Mouse (Mus musculus): ENCODE measurements around the gene Chmp5. TPM values are rescaled to one million over a fixed set of nuclear protein-coding genes. Genes with fewer than 3 reads are reported as not detected.

The Chmp5 gene
- 114 and 121 TPM in 2 replicates for polyA plus RNA-seq (2015; fragmentation: Nextera tagmentation; extraction: Ambion mirVana)

DNA sequence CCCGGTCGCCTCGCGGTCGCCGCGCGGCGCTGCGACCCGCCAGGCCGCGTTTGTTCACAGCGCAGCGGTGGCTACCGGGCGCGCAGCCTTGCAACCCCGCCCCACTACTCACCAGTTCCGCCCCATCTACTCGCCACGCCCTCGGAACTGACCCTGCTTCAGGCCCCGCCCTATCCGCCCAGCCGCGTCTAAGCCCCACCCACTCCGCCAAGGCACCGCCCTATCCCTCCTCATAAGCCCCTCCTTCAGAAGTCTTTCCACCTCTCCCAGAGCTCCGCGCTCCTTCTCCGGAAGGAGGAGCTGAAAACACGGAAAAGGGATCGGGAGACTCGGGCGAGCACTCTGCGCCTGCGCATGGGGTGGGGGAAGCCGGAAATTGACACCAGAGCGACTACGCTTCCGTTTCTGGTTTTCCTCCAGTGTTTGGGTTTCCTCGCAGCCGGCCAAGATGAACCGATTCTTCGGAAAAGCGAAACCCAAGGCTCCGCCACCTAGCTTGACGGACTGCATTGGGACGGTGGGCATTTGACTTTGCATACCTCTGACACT is at the start of gene Chmp5, which contains the start of gene Bag1:
Chmp5 (plus strand) TSS at position 248 of the 549 bp plus-strand sequence.
Bag1 (minus strand) TSS at position 135 of the 549 bp plus-strand sequence.
- no peaks in the 10 kb centered on the region for H3K27me3 ChIP-seq
- H3K9ac ChIP-seq: peak within 1 kb of the TSS; percentile 97
- ATAC-seq (replicated peaks; ENCODE audit: low FRiP score): peak; percentile 98
- H3K4me1 ChIP-seq: peaks cover 21% of the 10 kb centered on the region
- H3K9me3 ChIP-seq (replicated peaks): no peaks in the 10 kb centered on the region
- peak within 1 kb of the TSS; percentile 96 for H3K4me3 ChIP-seq (replicated peaks)
- WGBS: under 1% methylated on average over 50 of the region's 50 CpGs
- H3K36me3 ChIP-seq: peaks cover 57% of the 10 kb centered on the region
- H3K4me2 ChIP-seq: peak within 1 kb of the TSS; percentile 85
- H3K27ac ChIP-seq: peak within 1 kb of the TSS; percentile 92

DNA sequence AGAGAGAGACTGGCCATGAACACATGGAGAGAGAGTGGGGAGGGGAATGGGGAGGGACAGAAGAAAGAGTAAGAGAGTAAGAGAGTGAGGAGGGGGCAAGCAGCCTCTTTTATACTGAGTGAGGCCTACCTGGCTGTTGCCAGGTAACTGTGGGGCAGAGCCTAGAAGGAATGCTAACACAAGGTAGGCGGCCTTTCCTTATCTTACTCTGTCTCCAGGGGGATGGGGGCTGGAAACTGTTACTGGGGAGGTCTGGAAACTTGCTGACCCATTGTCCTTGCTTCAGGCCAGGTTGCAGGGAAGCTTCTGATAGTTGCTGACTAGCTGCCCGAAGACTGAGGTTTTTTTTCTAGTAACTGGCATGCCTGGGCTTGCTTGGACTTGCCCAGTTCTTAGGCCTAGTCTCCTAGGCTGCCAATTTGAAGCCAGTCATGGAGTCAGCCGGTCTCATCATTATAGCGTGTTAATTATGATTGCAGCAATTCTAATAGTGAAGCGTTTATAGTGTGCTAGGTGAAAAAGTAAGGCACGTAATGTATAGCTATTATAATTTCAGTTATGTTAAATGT is 49.6 kb upstream of the Chmp5 start:
- no peak overlapping the region for H3K27ac ChIP-seq
- no peak for ATAC-seq (replicated peaks; ENCODE audit: low FRiP score)

DNA sequence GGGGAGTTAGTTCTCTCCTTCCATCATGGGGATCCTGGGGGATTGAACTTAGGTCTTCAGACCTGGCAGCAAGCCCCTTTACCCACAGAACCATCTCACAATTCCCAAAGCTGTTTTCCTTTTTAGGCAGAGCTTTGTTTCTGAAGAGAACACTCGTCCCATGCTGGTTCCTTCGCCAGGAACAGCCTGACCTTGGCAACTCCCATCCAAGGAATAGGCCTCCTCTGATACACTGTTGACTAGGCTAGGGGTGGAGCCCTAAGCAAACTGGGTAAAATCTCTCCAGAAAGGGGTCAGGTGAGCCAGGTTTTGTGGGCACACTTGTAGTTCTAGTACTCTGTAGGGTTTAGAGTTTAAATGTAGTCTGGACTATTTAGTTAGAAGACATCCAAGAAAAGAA is 48.9 kb upstream of the Chmp5 start:
- Histone ChIP-seq H3K36me3 (no peaks in the 10 kb centered on the region), H3K4me3 (replicated peaks) (no peak overlapping the region), H3K9ac (no peak overlapping the region), H3K4me2 (no peak overlapping the region), H3K27ac (no peak overlapping the region), H3K4me1 (0 out of 2 replicates have a peak, but pooled peaks cover 5% of the 10 kb centered on the region), H3K27me3 (no peaks in the 10 kb centered on the region), H3K9me3 (replicated peaks) (no peaks in the 10 kb centered on the region)
- WGBS: 68% methylated on average over 2 of the region's 2 CpGs
- no peak for ATAC-seq (replicated peaks; ENCODE audit: low FRiP score)

More for the DNA sequence above, 49.6 kb upstream of the Chmp5 start:
- 81% methylated on average over 6 of the region's 6 CpGs for WGBS
- Histone ChIP-seq H3K36me3 (no peaks in the 10 kb centered on the region), H3K4me3 (replicated peaks) (no peak overlapping the region), H3K9ac (no peak overlapping the region), H3K27me3 (no peaks in the 10 kb centered on the region), H3K9me3 (replicated peaks) (no peaks in the 10 kb centered on the region), H3K4me2 (no peak overlapping the region), H3K4me1 (0 out of 2 replicates have a peak, but pooled peaks cover 5% of the 10 kb centered on the region)

DNA sequence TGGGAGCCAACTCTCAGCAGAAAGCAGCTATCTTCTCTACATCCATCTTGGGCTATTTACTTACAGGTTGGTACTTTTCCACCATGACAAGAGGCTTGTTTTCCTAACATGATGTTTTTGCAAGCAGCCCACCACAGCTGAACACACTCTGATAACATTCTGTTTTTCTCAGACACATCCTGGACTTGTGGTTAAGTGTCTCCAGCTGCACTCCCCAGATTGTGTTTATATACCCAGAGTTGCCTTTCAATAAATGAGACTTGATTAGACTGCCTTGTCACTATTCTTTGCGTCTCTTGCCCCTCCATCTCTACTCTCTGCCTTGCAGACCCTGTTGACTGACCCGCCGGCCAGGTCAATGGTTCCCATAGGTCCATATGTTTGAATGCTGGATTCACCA is 48.1 kb upstream of the Chmp5 start:
- H3K4me3 ChIP-seq (replicated peaks): no peak overlapping the region
- no peak overlapping the region for H3K9ac ChIP-seq
- H3K36me3 ChIP-seq: no peaks in the 10 kb centered on the region
- no peaks in the 10 kb centered on the region for H3K27me3 ChIP-seq
- H3K4me1 ChIP-seq: 0 out of 2 replicates have a peak, but pooled peaks cover 5% of the 10 kb centered on the region
- no peak overlapping the region for H3K4me2 ChIP-seq
- WGBS: 88% methylated on average over 3 of the region's 3 CpGs
- no peak overlapping the region for H3K27ac ChIP-seq
- ATAC-seq (replicated peaks; ENCODE audit: low FRiP score): no peak
- no peaks in the 10 kb centered on the region for H3K9me3 ChIP-seq (replicated peaks)

DNA sequence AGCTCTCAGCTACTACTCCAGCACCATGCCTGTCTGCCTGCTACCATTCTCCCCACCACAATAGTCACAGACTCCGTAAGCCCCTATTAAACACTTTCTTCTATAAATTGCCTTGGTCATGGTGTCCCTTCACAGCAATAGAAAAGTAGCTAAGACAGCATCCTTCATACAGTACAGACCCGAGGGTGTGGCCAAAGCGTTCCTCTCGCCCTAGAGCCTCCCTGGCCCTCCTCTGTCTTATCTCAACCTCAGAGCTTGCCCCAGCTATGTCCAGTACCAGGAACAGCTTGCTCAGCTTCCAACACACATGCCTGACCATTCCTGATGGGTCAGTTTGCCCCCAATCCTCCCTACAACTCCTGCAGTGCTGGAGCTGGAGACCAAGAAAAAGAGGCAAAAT is 47.6 kb upstream of the Chmp5 start:
- no peak for ATAC-seq (replicated peaks; ENCODE audit: low FRiP score)
- Histone ChIP-seq H3K27me3 (no peaks in the 10 kb centered on the region), H3K4me1 (0 out of 2 replicates have a peak, but pooled peaks cover 5% of the 10 kb centered on the region), H3K36me3 (no peaks in the 10 kb centered on the region), H3K4me3 (replicated peaks) (no peak overlapping the region), H3K27ac (no peak overlapping the region), H3K9ac (no peak overlapping the region), H3K4me2 (no peak overlapping the region), H3K9me3 (replicated peaks) (no peaks in the 10 kb centered on the region)
- WGBS: 91% methylated on average over 4 of the region's 4 CpGs

DNA sequence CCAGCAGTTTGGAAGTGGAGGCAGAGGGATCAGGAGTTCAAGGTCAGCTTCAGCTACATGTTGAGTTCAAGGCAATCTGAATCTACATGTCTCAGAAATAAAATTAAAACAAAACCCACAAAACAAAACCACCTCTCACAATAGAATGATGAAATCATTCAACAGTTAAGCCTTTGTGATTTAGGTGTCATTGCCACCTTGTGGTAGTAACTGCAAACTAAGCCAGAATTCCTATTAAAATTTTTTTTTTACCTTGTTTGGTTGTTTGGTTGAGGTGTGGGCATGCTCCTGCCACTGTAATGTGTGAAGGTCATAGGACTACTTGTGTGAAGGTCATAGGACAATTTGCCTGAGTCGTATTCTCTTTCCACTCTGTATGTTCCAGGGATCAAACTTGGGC is 41.9 kb upstream of the Chmp5 start:
- H3K9ac ChIP-seq: no peak overlapping the region
- no peaks in the 10 kb centered on the region for H3K36me3 ChIP-seq
- no peak overlapping the region for H3K27ac ChIP-seq
- peaks cover 7% of the 10 kb centered on the region for H3K4me1 ChIP-seq
- no peak overlapping the region for H3K4me2 ChIP-seq
- 39% methylated on average over 1 of the region's 1 CpGs for WGBS
- no peaks in the 10 kb centered on the region for H3K27me3 ChIP-seq
- no peak for ATAC-seq (replicated peaks; ENCODE audit: low FRiP score)
- H3K9me3 ChIP-seq (replicated peaks): no peaks in the 10 kb centered on the region
- H3K4me3 ChIP-seq (replicated peaks): no peak overlapping the region

DNA sequence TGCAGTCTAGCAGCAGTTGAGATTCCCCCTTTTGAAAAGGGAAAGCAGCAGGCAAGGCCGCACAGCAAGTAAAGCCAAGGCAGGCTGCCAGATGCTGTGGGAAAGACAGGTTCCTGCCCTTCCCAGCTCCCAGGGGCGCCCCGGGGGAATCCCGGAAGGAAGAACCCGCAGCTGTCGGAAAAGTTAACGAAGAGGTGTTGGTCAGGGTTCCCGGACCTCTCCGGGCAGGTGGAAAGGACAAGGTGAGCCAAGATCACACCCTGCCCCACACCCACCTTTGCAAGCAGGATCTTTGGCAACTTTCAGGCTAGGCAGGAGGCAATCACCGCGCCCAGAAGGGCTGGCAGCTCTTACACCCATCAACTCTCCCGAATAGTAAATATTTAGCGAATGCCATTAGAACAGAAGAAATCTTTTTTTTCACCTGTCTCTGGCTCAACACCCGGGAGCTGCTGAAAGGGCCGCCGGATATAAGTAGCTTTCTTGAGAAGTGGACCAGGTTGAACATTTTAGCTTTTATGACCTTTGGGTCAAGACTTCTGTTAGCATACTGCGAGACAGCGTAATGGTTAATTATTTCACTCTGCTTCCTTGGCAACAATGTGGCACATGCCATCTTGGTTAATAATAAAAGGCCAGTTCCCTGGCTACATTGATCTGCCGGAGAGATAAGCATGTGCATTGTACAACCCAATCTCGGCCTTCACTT is 39.8 kb upstream of the Chmp5 start:
- Histone ChIP-seq H3K27ac (peak overlapping the region; percentile 91), H3K36me3 (no peaks in the 10 kb centered on the region), H3K9me3 (replicated peaks) (no peaks in the 10 kb centered on the region), H3K9ac (0 out of 2 replicates have a peak overlapping the region, but pooled peaks have one; percentile 5), H3K4me3 (replicated peaks) (peak overlapping the region; percentile 26), H3K4me1 (peaks cover 7% of the 10 kb centered on the region), H3K4me2 (peak overlapping the region; percentile 46), H3K27me3 (no peaks in the 10 kb centered on the region)
- peak; percentile 66 for ATAC-seq (replicated peaks; ENCODE audit: low FRiP score)
- 41% methylated on average over 20 of the region's 20 CpGs for WGBS

DNA sequence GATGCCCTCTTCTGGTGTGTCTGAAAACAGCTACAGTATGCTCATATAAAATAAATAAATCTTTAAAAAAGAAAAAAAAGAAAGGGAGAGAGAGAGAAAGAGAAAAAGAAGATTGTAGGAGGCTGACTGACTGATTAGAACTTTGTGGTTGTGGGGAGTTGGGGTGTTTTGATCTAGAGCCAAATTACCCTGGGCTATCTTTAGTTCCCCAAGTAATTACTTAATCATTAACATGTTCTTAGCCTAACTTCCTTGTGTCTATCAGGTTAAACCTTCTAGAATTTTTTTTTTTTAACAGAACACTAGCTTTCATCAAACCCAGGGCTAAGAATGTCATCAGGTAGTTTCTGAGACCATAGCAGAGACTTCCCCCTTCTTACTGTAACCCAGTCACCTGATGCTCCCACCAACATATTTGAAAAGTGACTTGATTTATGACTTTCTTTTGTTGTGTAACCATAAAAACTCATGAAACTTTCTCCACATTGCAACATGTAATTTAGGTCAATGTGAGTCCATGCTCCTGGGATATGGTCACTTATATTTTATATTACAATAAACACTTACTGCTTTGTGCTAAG is 33.8 kb upstream of the Chmp5 start:
- no peak for ATAC-seq (replicated peaks; ENCODE audit: low FRiP score)
- H3K27ac ChIP-seq: peak overlapping the region; percentile 28; the same call in 1 of the 2 replicates

DNA sequence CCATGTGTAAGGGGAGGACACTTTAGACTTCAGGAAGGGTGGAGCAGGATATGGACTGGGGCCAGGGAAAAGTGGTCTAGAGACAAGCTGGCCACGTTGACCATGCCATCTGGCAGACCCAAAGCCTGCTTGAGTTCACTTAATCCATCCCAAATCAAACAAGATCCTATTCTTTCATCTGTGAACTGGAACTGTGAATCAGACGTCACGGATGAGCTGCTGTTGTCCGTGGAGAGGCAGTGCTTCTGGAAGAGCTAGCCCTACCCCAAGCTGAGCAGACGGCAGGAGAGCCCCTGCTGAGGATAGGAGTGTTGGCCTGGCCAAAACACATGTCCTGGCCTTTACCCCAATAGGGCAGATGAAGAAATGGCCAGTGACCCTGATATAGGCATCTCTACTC is 32.3 kb upstream of the Chmp5 start:
- H3K36me3 ChIP-seq: no peaks in the 10 kb centered on the region
- 0 out of 2 replicates have a peak, but pooled peaks have one; percentile 34 for ATAC-seq (replicated peaks; ENCODE audit: low FRiP score)
- H3K4me2 ChIP-seq: no peak overlapping the region
- no peaks in the 10 kb centered on the region for H3K9me3 ChIP-seq (replicated peaks)
- no peak overlapping the region for H3K9ac ChIP-seq
- WGBS: 48% methylated on average over 5 of the region's 5 CpGs
- H3K4me3 ChIP-seq (replicated peaks): no peak overlapping the region
- H3K27ac ChIP-seq: no peak overlapping the region
- H3K4me1 ChIP-seq: peaks cover 9% of the 10 kb centered on the region
- H3K27me3 ChIP-seq: no peaks in the 10 kb centered on the region

More for the DNA sequence above, 33.8 kb upstream of the Chmp5 start:
- Histone ChIP-seq H3K4me1 (peaks cover 3% of the 10 kb centered on the region; the same call in 1 of the 2 replicates), H3K9ac (no peak overlapping the region), H3K4me2 (no peak overlapping the region), H3K27me3 (no peaks in the 10 kb centered on the region), H3K36me3 (no peaks in the 10 kb centered on the region), H3K4me3 (replicated peaks) (no peak overlapping the region), H3K9me3 (replicated peaks) (no peaks in the 10 kb centered on the region)

DNA sequence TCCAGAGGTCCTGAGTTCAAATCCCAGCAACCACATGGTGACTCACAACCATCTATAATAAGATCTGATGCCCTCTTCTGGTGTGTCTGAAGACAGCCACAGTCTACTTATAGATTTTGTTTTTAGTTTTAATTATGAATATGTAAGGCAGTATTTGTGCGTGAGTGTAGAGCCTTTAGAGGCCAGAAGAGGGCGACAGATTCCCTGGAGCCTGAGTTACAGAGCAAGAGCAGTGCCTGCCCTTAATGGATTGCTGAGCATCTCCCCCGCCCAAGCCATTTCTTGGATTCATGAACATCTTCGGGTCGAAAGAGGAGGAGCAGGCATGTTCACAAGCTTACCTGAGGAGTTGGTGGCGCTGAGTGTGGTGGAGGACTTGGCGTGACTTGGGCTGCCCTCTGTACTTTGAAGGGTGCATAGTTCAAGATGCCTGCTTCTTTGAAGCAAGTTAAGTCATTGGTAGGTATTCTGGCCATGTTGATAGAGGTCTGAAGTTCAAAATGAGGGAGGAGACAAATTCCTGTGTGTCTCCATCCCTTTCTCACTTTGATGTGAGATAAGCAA is 31.5 kb upstream of the Chmp5 start:
- Histone ChIP-seq H3K4me1 (peaks cover 9% of the 10 kb centered on the region), H3K9ac (no peak overlapping the region), H3K9me3 (replicated peaks) (no peaks in the 10 kb centered on the region), H3K4me3 (replicated peaks) (no peak overlapping the region), H3K27me3 (no peaks in the 10 kb centered on the region), H3K27ac (no peak overlapping the region), H3K36me3 (no peaks in the 10 kb centered on the region), H3K4me2 (no peak overlapping the region)
- no peak for ATAC-seq (replicated peaks; ENCODE audit: low FRiP score)
- 92% methylated on average over 7 of the region's 7 CpGs for WGBS

DNA sequence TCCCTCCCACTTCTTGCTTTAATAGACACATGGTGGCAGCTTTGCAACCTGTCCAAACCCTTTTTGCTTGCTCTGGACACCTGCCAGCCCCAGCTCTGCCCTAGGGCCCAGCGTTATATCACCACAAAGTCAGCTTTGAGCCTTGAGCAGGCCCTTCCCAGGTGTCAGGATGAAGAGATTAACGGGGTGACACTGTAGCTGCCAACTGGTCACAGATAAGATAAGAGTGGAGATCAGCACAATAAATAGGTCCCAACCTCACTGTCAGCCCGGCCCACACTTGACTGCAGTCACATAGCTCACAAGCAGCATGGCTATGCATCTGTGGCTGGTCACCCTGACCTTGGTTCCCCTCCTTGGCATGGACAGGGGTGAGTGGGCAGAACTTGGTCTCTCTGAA is 28.4 kb upstream of the Chmp5 start, which contains the start of gene Spink4:
Spink4 (plus strand) TSS at position 268 of the 400 bp plus-strand sequence.
- 38% methylated on average over 3 of the region's 3 CpGs for WGBS
- Histone ChIP-seq H3K36me3 (no peaks in the 10 kb centered on the region), H3K27ac (no peak within 1 kb of the TSS), H3K4me2 (no peak within 1 kb of the TSS), H3K9ac (no peak within 1 kb of the TSS), H3K9me3 (replicated peaks) (no peaks in the 10 kb centered on the region), H3K4me1 (peaks cover 16% of the 10 kb centered on the region), H3K4me3 (replicated peaks) (no peak within 1 kb of the TSS), H3K27me3 (no peaks in the 10 kb centered on the region)
- ATAC-seq (replicated peaks; ENCODE audit: low FRiP score): no peak

Data from kidney, embryonic 15.5 days (tissue).